Mouse (Mus musculus) CH12.LX (cell line): Measurements from ENCODE around the gene Slc6a19. TPM values are rescaled to one million over a fixed set of nuclear protein-coding genes. Genes with fewer than 3 reads are reported as not detected.

Experiments used
- DNase-seq: peaks from one replicate; pipeline ENCODE4 v3.0.0-alpha.2; 2013; ENCODE audit errors: extremely low read depth
- H3K27ac ChIP-seq: 2 replicates; pipeline ENCODE4 v1.5.1; 2012; ENCODE audit warnings: low read depth, mild to moderate bottlenecking, control low read depth, moderate library complexity; ENCODE audit not compliant: insufficient read depth
- H3K27me3 ChIP-seq: replicated peaks from 2 replicates; pipeline ENCODE3; 2012; ENCODE audit warnings: inconsistent platforms
- H3K36me3 ChIP-seq, 2 experiments: replicated peaks in 1 of 2; 2 replicates each; pipeline versions ENCODE3 to v1.6.1; 2012; ENCODE audit warnings: inconsistent platforms in 1 of 2, low read length in 1 of 2, mild to moderate bottlenecking in 1 of 2, mixed read lengths in 1 of 2, moderate library complexity in 1 of 2; ENCODE audit not compliant: control insufficient read depth in 1 of 2, insufficient read depth in 1 of 2
- H3K4me1 ChIP-seq, 2 experiments: 2 replicates each; pipeline ENCODE4 v1.6.1; 2012; ENCODE audit warnings: inconsistent platforms in 1 of 2, moderate library complexity in 1 of 2; ENCODE audit not compliant: insufficient read depth in 2 of 2, control insufficient read depth in 1 of 2
- H3K4me2 ChIP-seq: 2 replicates; pipeline ENCODE4 v1.6.1; 2012; ENCODE audit warnings: low read depth, mild to moderate bottlenecking, control low read depth; ENCODE audit not compliant: poor library complexity, insufficient read depth, severe bottlenecking
- H3K4me3 ChIP-seq, 3 experiments: fragments of 150-350 bp in 1 of 3; sonication (generic) in 1 of 3; replicated peaks in 1 of 3; 2 replicates each; pipeline versions ENCODE3 to v1.5.1; 2011 to 2012; ENCODE audit warnings: low read depth in 2 of 3, low read length in 2 of 3, mild to moderate bottlenecking in 2 of 3, moderate library complexity in 2 of 3, control low read depth in 1 of 3, improper control_type of control experiment in 1 of 3, inconsistent platforms in 1 of 3, mixed read lengths in 1 of 3; ENCODE audit not compliant: poor library complexity in 1 of 3
- H3K79me2 ChIP-seq: replicated peaks from 2 replicates; pipeline ENCODE4 v1.6.1; 2012; ENCODE audit warnings: mild to moderate bottlenecking, moderate library complexity; ENCODE audit not compliant: control insufficient read depth, poor library complexity, insufficient read depth, severe bottlenecking; ENCODE audit errors: extremely low read depth
- H3K9ac ChIP-seq: 2 replicates; pipeline ENCODE4 v1.6.1; 2012; ENCODE audit warnings: low read depth, mild to moderate bottlenecking, control low read depth, moderate library complexity; ENCODE audit not compliant: insufficient read depth
- H3K9me3 ChIP-seq: replicated peaks from 2 replicates; pipeline ENCODE3; 2012; ENCODE audit warnings: low read length, inconsistent platforms, mixed read lengths
- BHLHE40 ChIP-seq: IDR thresholded peaks from 2 replicates; pipeline ENCODE4 v1.6.1; 2011; ENCODE audit warnings: mild to moderate bottlenecking, low read depth, low read length, improper control_type of control experiment
- CHD2 ChIP-seq: IDR thresholded peaks from 2 replicates; pipeline ENCODE4 v1.6.1; 2011; ENCODE audit warnings: low read length, improper control_type of control experiment
- E2F4 ChIP-seq: IDR thresholded peaks from 2 replicates; pipeline ENCODE4 v1.6.1; 2011; ENCODE audit warnings: low read depth, low read length, improper control_type of control experiment; ENCODE audit not compliant: insufficient replicate concordance
- ELF1 ChIP-seq: IDR thresholded peaks from 2 replicates; pipeline ENCODE4 v1.6.1; 2014; ENCODE audit warnings: low read depth, mild to moderate bottlenecking, inconsistent platforms, low read length, improper control_type of control experiment
- EP300 ChIP-seq: IDR thresholded peaks from 2 replicates; pipeline ENCODE4 v1.6.1; 2011; ENCODE audit warnings: low read length, improper control_type of control experiment
- ETS1 ChIP-seq: conservative IDR thresholded peaks from 2 replicates; pipeline ENCODE4 v1.6.1; 2012; ENCODE audit warnings: low read depth, mild to moderate bottlenecking, inconsistent platforms, low read length, improper control_type of control experiment, moderate library complexity
- IRF4 ChIP-seq: IDR thresholded peaks from 2 replicates; pipeline ENCODE4 v1.6.1; 2014; ENCODE audit warnings: low read depth, mild to moderate bottlenecking, inconsistent platforms, low read length, improper control_type of control experiment
- JUND ChIP-seq: conservative IDR thresholded peaks from 2 replicates; pipeline ENCODE4 v1.6.1; 2011; ENCODE audit warnings: low read depth, low read length, improper control_type of control experiment
- KAT2A ChIP-seq: IDR thresholded peaks from 2 replicates; pipeline ENCODE4 v1.6.1; 2012; ENCODE audit warnings: low read length, improper control_type of control experiment, inconsistent platforms; ENCODE audit not compliant: insufficient replicate concordance
- MAFK ChIP-seq: IDR thresholded peaks from 2 replicates; pipeline ENCODE4 v1.6.1; 2011; ENCODE audit warnings: low read length, improper control_type of control experiment; ENCODE audit not compliant: insufficient replicate concordance
- MAZ ChIP-seq: IDR thresholded peaks from 2 replicates; pipeline ENCODE4 v1.6.1; 2012; ENCODE audit warnings: low read depth, mild to moderate bottlenecking, inconsistent platforms, low read length, improper control_type of control experiment, moderate library complexity
- MXI1 ChIP-seq: IDR thresholded peaks from 2 replicates; pipeline ENCODE4 v1.6.1; 2011; ENCODE audit warnings: mild to moderate bottlenecking, low read depth, low read length, improper control_type of control experiment
- NRF1 ChIP-seq: IDR thresholded peaks from 2 replicates; pipeline ENCODE4 v1.6.1; 2014; ENCODE audit warnings: low read depth, mild to moderate bottlenecking, inconsistent platforms, low read length, improper control_type of control experiment, moderate library complexity
- PAX5 ChIP-seq: IDR thresholded peaks from 2 replicates; pipeline ENCODE4 v1.6.1; 2012; ENCODE audit warnings: low read length, inconsistent platforms, mixed read lengths
- POLR2A ChIP-seq: IDR thresholded peaks from 2 replicates; pipeline ENCODE4 v1.6.1; 2011; ENCODE audit warnings: low read depth, mild to moderate bottlenecking, improper control_type of control experiment, low read length
- POLR2AphosphoS2 ChIP-seq: IDR thresholded peaks from 2 replicates; pipeline ENCODE4 v1.6.1; 2011; ENCODE audit warnings: low read depth, low read length, improper control_type of control experiment
- RAD21 ChIP-seq: IDR thresholded peaks from 2 replicates; pipeline ENCODE4 v1.6.1; 2011; ENCODE audit warnings: low read depth, mild to moderate bottlenecking, low read length, improper control_type of control experiment, moderate library complexity
- SMC3 ChIP-seq: IDR thresholded peaks from 2 replicates; pipeline ENCODE4 v1.6.1; 2011; ENCODE audit warnings: low read depth, low read length, improper control_type of control experiment
- UBTF ChIP-seq: IDR thresholded peaks from 2 replicates; pipeline ENCODE4 v1.6.1; 2012; ENCODE audit warnings: low read depth, mild to moderate bottlenecking, inconsistent platforms, low read length, improper control_type of control experiment, moderate library complexity
- ZMIZ1 ChIP-seq: IDR thresholded peaks from 2 replicates; pipeline ENCODE4 v1.6.1; 2012; ENCODE audit warnings: low read depth, mild to moderate bottlenecking, inconsistent platforms, low read length, improper control_type of control experiment
- dilution Hi-C: fragments of 300-500 bp; cut with MboI; formaldehyde crosslinking; loops from 2 replicates; pipeline ENCODE4 v1.14.3; 2020; ENCODE audit warnings: low sequenced_read_pairs; ENCODE audit not compliant: extremely low pct_unique_long_range_greater_than_20kb, extremely low pct_ligation_motif_present
- in situ Hi-C: fragments of 300-500 bp; cut with MboI; formaldehyde crosslinking; loops from 3 replicates; pipeline ENCODE4 v1.14.3; 2019; ENCODE audit warnings: low sequenced_read_pairs, low pct_ligation_motif_present, low pct_unique_long_range_greater_than_20kb, mixed read lengths
- polyA plus RNA-seq: library from polyadenylated mRNA; unstranded; fragments of >175 nt; gene quantifications from 2 replicates; pipeline ENCODE4 v1.2.1, GENCODE M21; 2012; ENCODE audit warnings: low read depth; ENCODE audit not compliant: insufficient read length
- total RNA-seq, 2 experiments: library from RNA; depleted of rRNA; stranded (reverse); fragments of 300-350 nt in 1 of 2; fragments of >200 nt in 1 of 2; gene quantifications; 2 replicates each; pipeline ENCODE4 v1.2.3; 2012 to 2014

The Slc6a19 gene
- total and polyA plus RNA-seq, 3 experiments, result 0.13 TPM; not detected in 1

DNA sequence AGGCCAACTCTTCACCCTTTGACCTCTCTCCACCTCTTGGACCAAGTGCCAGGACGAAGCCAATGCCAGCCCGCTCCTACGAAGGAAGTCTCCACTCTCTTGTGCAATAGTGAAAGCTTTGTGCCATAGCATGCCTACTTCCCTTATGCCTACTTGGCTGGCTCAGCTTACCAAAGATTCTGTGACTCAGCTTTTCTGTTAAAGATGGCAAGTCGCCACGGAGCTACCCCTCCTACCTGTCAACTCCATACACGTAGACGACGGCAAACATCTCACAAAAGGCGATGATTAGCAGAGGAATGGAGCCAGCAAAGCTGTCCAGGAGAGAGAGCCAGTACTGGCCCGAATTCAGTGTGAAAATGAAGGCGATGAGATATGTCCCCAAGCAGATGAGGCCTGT is 21.0 kb downstream of the Slc6a19 start:
- DNase-seq, result no peak
- TF ChIP-seq RAD21, result no peak
- TF ChIP-seq PAX5, result no peak
- no peak for TF ChIP-seq IRF4
- TF ChIP-seq BHLHE40, result no peak
- TF ChIP-seq SMC3, result no peak
- no peak for TF ChIP-seq JUND
- TF ChIP-seq POLR2A, result no peak
- TF ChIP-seq ETS1, result no peak
- no peak for TF ChIP-seq MXI1
- TF ChIP-seq ZMIZ1, result no peak
- TF ChIP-seq ELF1, result no peak
- no peak for TF ChIP-seq EP300
- no peak for TF ChIP-seq MAFK
- TF ChIP-seq MAZ, result no peak
- no peak for TF ChIP-seq KAT2A
- TF ChIP-seq POLR2AphosphoS2, result no peak
- TF ChIP-seq E2F4, result no peak
- no peak for TF ChIP-seq NRF1
- TF ChIP-seq, all 38 proteins: peak for 0
- Histone ChIP-seq H3K27ac (no peak overlapping the region), H3K79me2 (no peaks in the 10 kb centered on the region), H3K9ac (no peak overlapping the region), H3K36me3 (no peaks in the 10 kb centered on the region), H3K27me3 (no peaks in the 10 kb centered on the region), H3K4me1 (peaks cover 2 to 8% of the 10 kb centered on the region in 2 experiments; a peak in 2 of 4 replicates), H3K4me2 (no peak overlapping the region), H3K4me3 (no peak overlapping the region), H3K9me3 (no peaks in the 10 kb centered on the region)
- dilution Hi-C loops, result no loop called here
- in situ Hi-C loops, result no loop called here

DNA sequence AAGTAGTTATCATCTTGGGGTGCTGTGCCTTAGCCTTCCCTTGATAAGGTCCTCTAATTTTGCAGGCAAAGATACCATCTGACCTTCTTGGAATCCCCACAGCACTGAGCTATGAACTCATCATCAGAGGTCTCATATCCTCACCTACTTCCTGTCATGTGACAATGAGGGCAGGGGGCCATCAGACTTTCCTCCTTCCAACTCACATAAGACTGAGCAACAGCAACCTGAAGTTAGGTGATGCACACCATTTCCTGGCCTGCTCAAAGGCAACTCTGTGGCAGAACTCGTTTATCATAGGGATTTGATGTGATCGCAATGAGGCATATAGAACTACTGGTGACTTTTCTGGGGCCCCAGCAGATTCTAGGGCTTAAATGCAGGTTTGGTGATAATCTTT is 22.4 kb downstream of the Slc6a19 start:
- no peak for DNase-seq
- no peak overlapping the region for H3K27ac ChIP-seq
- in situ Hi-C loops, result no loop called here
- H3K9me3 ChIP-seq, result no peaks in the 10 kb centered on the region
- dilution Hi-C loops, result no loop called here
- H3K79me2 ChIP-seq, result no peaks in the 10 kb centered on the region
- no peaks in the 10 kb centered on the region for H3K36me3 ChIP-seq
- TF ChIP-seq UBTF (no peak), POLR2AphosphoS2 (no peak), CHD2 (no peak)
- peaks cover 8% of the 10 kb centered on the region for H3K27me3 ChIP-seq
- H3K4me1 ChIP-seq, result 0 out of 4 replicates have a peak, but pooled peaks cover 2 to 4% of the 10 kb centered on the region in 2 experiments
- no peak overlapping the region for H3K4me3 ChIP-seq
- H3K4me2 ChIP-seq, result no peak overlapping the region
- H3K9ac ChIP-seq, result no peak overlapping the region
